In genomic region chr4:54812740-54813634, GRCm38 (mm10) we compare ENCODE assay signal across 29 mouse cellular contexts.
DNase-seq lines count a peak whose midpoint lies in the region; ATAC-seq and TF ChIP-seq lines count a peak whose summit lies in the region.
"Had no signal": no experiment of that assay in that cellular context is flagged by ENCODE, and none has a peak within 500 bp of the region (broad histone marks: within the 10 kb centered on the region; RNA-seq: fewer than 3 reads in every experiment).

No protein-coding gene starts in this region.

- no peak overlapping the region for H3K4me3 ChIP-seq in forebrain, embryonic 10.5 days
- no peak overlapping the region for H3K4me3 ChIP-seq in forebrain, postnatal 0 days (ENCODE audit: low read depth, low read length)
- H3K4me3 ChIP-seq in lung, embryonic 16.5 days (ENCODE audit: low read length), result no peak overlapping the region
- no peak overlapping the region for H3K4me3 ChIP-seq in forebrain, embryonic 14.5 days (ENCODE audit: low read depth, low read length)
- H3K4me3 ChIP-seq: embryonic facial prominence, embryonic 13.5 days; erythroblast, embryonic 14.5 days; heart, embryonic 12.5 days; hindbrain, embryonic 10.5 days; hindbrain, embryonic 15.5 days; layer of hippocampus, adult 2 months; liver, embryonic 12.5 days; midbrain, embryonic 15.5 days had no signal

- TF ChIP-seq CTCF in forebrain, postnatal 0 days (IDR thresholded peaks at IDR 0.05; ENCODE audit: low read depth), result no peak
- no peak for TF ChIP-seq CTCF in brain, embryonic 14.5 days (IDR thresholded peaks at IDR 0.05; ENCODE audit: borderline replicate concordance, extremely low read depth, insufficient read depth, insufficient read length)

- no peak for DNase-seq in forebrain, embryonic 10.5 days (ENCODE audit: extremely low spot score, low spot score)
- DNase-seq in forebrain, postnatal 0 days, result no peak
- DNase-seq in lung, postnatal 14 days, result no peak
- DNase-seq in brain, embryonic 14.5 days (ENCODE audit: low read depth), result peak; percentile 86
- DNase-seq in forebrain, embryonic 14.5 days (ENCODE audit: low spot score), result peak; percentile 75
- no peak for DNase-seq in urinary bladder, adult 2 months (ENCODE audit: low spot score)
- DNase-seq: adrenal gland, adult 8-10 months; cerebellum, adult 11 months; cerebellum, adult 9-11 months; embryo, embryonic 11 days; gastrocnemius, postnatal 25 days; heart, adult 18-20 months; kidney, adult 11 months; kidney, postnatal 25 days; left cerebral cortex, postnatal 4 days; liver, postnatal 0 days; thymus, adult 2 months; thymus, postnatal 36 days had no signal

- no peaks in the 10 kb centered on the region for H3K36me3 ChIP-seq in forebrain, embryonic 10.5 days (replicated peaks)
- no peaks in the 10 kb centered on the region for H3K36me3 ChIP-seq in forebrain, postnatal 0 days (ENCODE audit: insufficient read depth)
- no peaks in the 10 kb centered on the region for H3K36me3 ChIP-seq in lung, embryonic 16.5 days (ENCODE audit: control insufficient read depth, insufficient read depth, low read length)
- H3K36me3 ChIP-seq in forebrain, embryonic 14.5 days (ENCODE audit: control insufficient read depth, insufficient read depth, low read length), result no peaks in the 10 kb centered on the region
- H3K36me3 ChIP-seq: embryonic facial prominence, embryonic 13.5 days; G1E; heart, embryonic 12.5 days; hindbrain, embryonic 10.5 days; hindbrain, embryonic 15.5 days; liver, embryonic 12.5 days; midbrain, embryonic 15.5 days had no signal

- ATAC-seq in forebrain, postnatal 0 days, result no peak
- peak; percentile 76 for ATAC-seq in lung, embryonic 16.5 days (ENCODE audit: low read depth)
- peak; percentile 71 for ATAC-seq in forebrain, embryonic 14.5 days
- ATAC-seq: inflammation-experienced regulatory T-cells, adult 6 months; liver, embryonic 12.5 days; liver, postnatal 0 days; midbrain, embryonic 15.5 days had no signal

- no peak overlapping the region for H3K4me2 ChIP-seq in forebrain, postnatal 0 days (ENCODE audit: low read depth)
- no peak overlapping the region for H3K4me2 ChIP-seq in lung, embryonic 16.5 days (ENCODE audit: low read depth, low read length)
- no peak overlapping the region for H3K4me2 ChIP-seq in forebrain, embryonic 14.5 days (ENCODE audit: low read length)
- H3K4me2 ChIP-seq: embryonic facial prominence, embryonic 13.5 days; heart, embryonic 12.5 days; hindbrain, embryonic 15.5 days; liver, embryonic 12.5 days; midbrain, embryonic 15.5 days had no signal

- 36% methylated on average over 10 of the region's 10 CpGs for WGBS in forebrain, embryonic 10.5 days
- 9% methylated on average over 10 of the region's 10 CpGs for WGBS in forebrain, postnatal 0 days
- 52% methylated on average over 10 of the region's 10 CpGs for WGBS in lung, embryonic 16.5 days
- 5% methylated on average over 10 of the region's 10 CpGs for WGBS in forebrain, embryonic 14.5 days

- peak overlapping the region; percentile 15; the same call in 1 of the 2 replicates for H3K27ac ChIP-seq in forebrain, embryonic 10.5 days
- no peak overlapping the region for H3K27ac ChIP-seq in forebrain, postnatal 0 days (ENCODE audit: low read depth, low read length)
- no peak overlapping the region for H3K27ac ChIP-seq in lung, embryonic 16.5 days (ENCODE audit: low read length)
- H3K27ac ChIP-seq in forebrain, embryonic 14.5 days (ENCODE audit: low read depth, low read length), result peak overlapping the region; percentile 33; the same call in 1 of the 2 replicates
- H3K27ac ChIP-seq: embryonic facial prominence, embryonic 13.5 days; hindbrain, embryonic 10.5 days; hindbrain, embryonic 15.5 days; layer of hippocampus, adult 2 months; liver, embryonic 12.5 days; midbrain, embryonic 15.5 days had no signal

- no peaks in the 10 kb centered on the region for H3K9me3 ChIP-seq in forebrain, embryonic 10.5 days
- no peaks in the 10 kb centered on the region for H3K9me3 ChIP-seq in forebrain, postnatal 0 days (ENCODE audit: low read length)
- peaks cover 2% of the 10 kb centered on the region; the same call in 1 of the 2 replicates for H3K9me3 ChIP-seq in lung, embryonic 16.5 days (ENCODE audit: control insufficient read depth, low read length)
- no peaks in the 10 kb centered on the region for H3K9me3 ChIP-seq in forebrain, embryonic 14.5 days (replicated peaks; ENCODE audit: control insufficient read depth, low read length)
- H3K9me3 ChIP-seq: embryonic facial prominence, embryonic 13.5 days; hindbrain, embryonic 15.5 days; liver, embryonic 12.5 days had no signal

- H3K27me3 ChIP-seq in forebrain, embryonic 10.5 days (ENCODE audit: poor library complexity, severe bottlenecking), result no peaks in the 10 kb centered on the region
- H3K27me3 ChIP-seq in forebrain, postnatal 0 days (ENCODE audit: insufficient read depth, low read length), result no peaks in the 10 kb centered on the region
- no peaks in the 10 kb centered on the region for H3K27me3 ChIP-seq in lung, embryonic 16.5 days (ENCODE audit: control insufficient read depth, insufficient read depth, low read depth, low read length)
- no peaks in the 10 kb centered on the region for H3K27me3 ChIP-seq in forebrain, embryonic 14.5 days (replicated peaks; ENCODE audit: control insufficient read depth, insufficient read depth, low read length)
- H3K27me3 ChIP-seq: embryonic facial prominence, embryonic 13.5 days; heart, embryonic 12.5 days; liver, embryonic 12.5 days; midbrain, embryonic 15.5 days had no signal

- no peak for TF ChIP-seq POLR2A in brain, embryonic 14.5 days (IDR thresholded peaks at IDR 0.05; ENCODE audit: borderline replicate concordance, extremely low read depth, insufficient read depth, insufficient read length, poor library complexity, severe bottlenecking)

- peaks cover 16% of the 10 kb centered on the region for H3K4me1 ChIP-seq in forebrain, embryonic 10.5 days
- H3K4me1 ChIP-seq in forebrain, postnatal 0 days (ENCODE audit: insufficient read depth), result no peaks in the 10 kb centered on the region
- no peaks in the 10 kb centered on the region for H3K4me1 ChIP-seq in lung, embryonic 16.5 days (replicated peaks; ENCODE audit: control insufficient read depth, insufficient read depth, low read length)
- H3K4me1 ChIP-seq in forebrain, embryonic 14.5 days (ENCODE audit: control insufficient read depth, insufficient read depth, low read length), result 0 out of 2 replicates have a peak, but pooled peaks cover 3% of the 10 kb centered on the region
- H3K4me1 ChIP-seq: embryonic facial prominence, embryonic 13.5 days; heart, embryonic 12.5 days; hindbrain, embryonic 15.5 days; liver, embryonic 12.5 days; midbrain, embryonic 15.5 days had no signal

- H3K9ac ChIP-seq in forebrain, postnatal 0 days, result no peak overlapping the region
- no peak overlapping the region for H3K9ac ChIP-seq in lung, embryonic 16.5 days (ENCODE audit: low read length)
- no peak overlapping the region for H3K9ac ChIP-seq in forebrain, embryonic 14.5 days (ENCODE audit: low read length)
- H3K9ac ChIP-seq: embryonic facial prominence, embryonic 13.5 days; heart, embryonic 12.5 days; hindbrain, embryonic 15.5 days; liver, embryonic 12.5 days; liver, postnatal 0 days; midbrain, embryonic 15.5 days had no signal

Comparison
In these comparisons a context has a peak if more than half of its experiments do, and no peak if none do; other contexts are left out.
1. DNase-seq: peak in brain, embryonic 14.5 days (single experiment) and forebrain, embryonic 14.5 days (single experiment); none in forebrain, embryonic 10.5 days (single experiment), forebrain, postnatal 0 days (single experiment), lung, postnatal 14 days (single experiment) and urinary bladder, adult 2 months (single experiment).
2. H3K27ac ChIP-seq: peak in forebrain, embryonic 10.5 days (single experiment) and forebrain, embryonic 14.5 days (single experiment); none in forebrain, postnatal 0 days (single experiment) and lung, embryonic 16.5 days (single experiment).